Comparison of ENCODE assay signal across 50 mouse cellular contexts in genomic region chr6:18057899-18058298, GRCm38 (mm10). TPM values are rescaled to one million over a fixed set of nuclear protein-coding genes. Genes with fewer than 3 reads are reported as not detected.
"Had no signal": no experiment of that assay in that cellular context is flagged by ENCODE, and none has a peak within 500 bp of the region (broad histone marks: within the 10 kb centered on the region; RNA-seq: fewer than 3 reads in every experiment).

No protein-coding gene starts in this region.

- H3K4me2 ChIP-seq: heart, embryonic 11.5 days; heart, embryonic 12.5 days; heart, embryonic 13.5 days; heart, embryonic 15.5 days; hindbrain, embryonic 12.5 days; hindbrain, embryonic 13.5 days; hindbrain, embryonic 14.5 days; hindbrain, embryonic 15.5 days; intestine, embryonic 15.5 days; kidney, embryonic 15.5 days had no signal

- H3K27me3 ChIP-seq: heart, embryonic 12.5 days; heart, embryonic 13.5 days; heart, embryonic 15.5 days; hindbrain, embryonic 12.5 days; hindbrain, embryonic 13.5 days; hindbrain, embryonic 15.5 days; intestine, embryonic 15.5 days; kidney, embryonic 15.5 days had no signal

- DNase-seq: heart, adult 2 months; heart, postnatal 14 days; heart, postnatal 36 days; heart, postnatal 4 days; kidney, adult 11 months; kidney, adult 18-20 months; kidney, adult 2 months; kidney, adult 8-10 months; kidney, adult 9 months; kidney, postnatal 10 days; kidney, postnatal 14 days; kidney, postnatal 25 days; kidney, postnatal 36 days; kidney, postnatal 4 days; layer of hippocampus, adult 9-11 months; layer of hippocampus, postnatal 36 days had no signal

- H3K9me3 ChIP-seq: heart, embryonic 10.5 days; heart, embryonic 12.5 days; heart, embryonic 13.5 days; heart, embryonic 15.5 days; hindbrain, embryonic 10.5 days; hindbrain, embryonic 12.5 days; hindbrain, embryonic 13.5 days; hindbrain, embryonic 15.5 days; intestine, embryonic 15.5 days; kidney, embryonic 15.5 days had no signal

- ATAC-seq: hindbrain, embryonic 16.5 days; hindbrain, postnatal 0 days; inflammation-experienced regulatory T-cells, adult 6 months; intestine, embryonic 15.5 days; intestine, embryonic 16.5 days; intestine, postnatal 0 days had no signal

- H3K9ac ChIP-seq: heart, embryonic 12.5 days; heart, embryonic 13.5 days; heart, embryonic 15.5 days; hindbrain, embryonic 12.5 days; hindbrain, embryonic 13.5 days; hindbrain, embryonic 14.5 days; hindbrain, embryonic 15.5 days; intestine, embryonic 15.5 days; kidney, embryonic 15.5 days had no signal

- H3K4me1 ChIP-seq: heart, embryonic 10.5 days; heart, embryonic 12.5 days; heart, embryonic 13.5 days; heart, embryonic 15.5 days; hindbrain, embryonic 12.5 days; hindbrain, embryonic 13.5 days; hindbrain, embryonic 15.5 days; intestine, embryonic 15.5 days; kidney, embryonic 15.5 days had no signal

- H3K36me3 ChIP-seq: heart, embryonic 12.5 days; heart, embryonic 13.5 days; heart, embryonic 15.5 days; hindbrain, embryonic 10.5 days; hindbrain, embryonic 12.5 days; hindbrain, embryonic 13.5 days; hindbrain, embryonic 15.5 days; intestine, embryonic 15.5 days; kidney, embryonic 15.5 days had no signal

- H3K27ac ChIP-seq: heart, adult 2 months; heart, embryonic 10.5 days; heart, embryonic 13.5 days; heart, embryonic 15.5 days; hindbrain, embryonic 10.5 days; hindbrain, embryonic 12.5 days; hindbrain, embryonic 13.5 days; hindbrain, embryonic 14.5 days; hindbrain, embryonic 15.5 days; hindbrain, postnatal 0 days; intestine, embryonic 15.5 days; kidney, embryonic 15.5 days; kidney, postnatal 0 days; layer of hippocampus, adult 2 months had no signal

- H3K4me3 ChIP-seq: heart, adult 2 months; heart, embryonic 10.5 days; heart, embryonic 12.5 days; heart, embryonic 13.5 days; heart, embryonic 15.5 days; hindbrain, embryonic 10.5 days; hindbrain, embryonic 12.5 days; hindbrain, embryonic 13.5 days; hindbrain, embryonic 15.5 days; intestine, embryonic 15.5 days; kidney, embryonic 15.5 days; layer of hippocampus, adult 2 months had no signal

RNA-seq across cellular contexts. Expression of gene Wnt2, which starts 27.5 kb away (rescaled TPM):
- total RNA-seq: hematopoietic stem cell, adult 5-6 weeks had no signal
- polyA plus RNA-seq: hindbrain, embryonic 15.5 days; inflammation-experienced regulatory T-cells, adult 6 months had no signal

RNA-seq across cellular contexts. Expression of gene Asz1, which starts 51.0 kb away (rescaled TPM):
- total RNA-seq: heart, adult 2 months; heart, adult 8-10 months; heart, postnatal 14 days; heart, postnatal 25 days; heart, postnatal 36 days; heart, postnatal 4 days; hematopoietic stem cell, adult 5-6 weeks; hindbrain, postnatal 0 days; layer of hippocampus, adult 18-20 months; layer of hippocampus, adult 2 months; layer of hippocampus, adult 8-10 months; layer of hippocampus, postnatal 10 days; layer of hippocampus, postnatal 14 days; layer of hippocampus, postnatal 25 days; layer of hippocampus, postnatal 36 days had no signal
- polyA plus RNA-seq: heart, adult 2 months; heart, embryonic 12.5 days; heart, embryonic 14.5 days; heart, embryonic 16.5 days; heart, postnatal 0 days; hindbrain, embryonic 10.5 days; hindbrain, embryonic 11.5 days; hindbrain, embryonic 12.5 days; hindbrain, embryonic 13.5 days; hindbrain, embryonic 14.5 days; hindbrain, embryonic 15.5 days; hindbrain, embryonic 16.5 days; hindbrain, postnatal 0 days; inflammation-experienced regulatory T-cells, adult 6 months; intestine, embryonic 14.5 days; kidney, adult 2 months; kidney, embryonic 14.5 days; kidney, postnatal 0 days; large intestine, adult 2 months had no signal
